ENCODE assay signal across 23 mouse cellular contexts in the genomic region with DNA sequence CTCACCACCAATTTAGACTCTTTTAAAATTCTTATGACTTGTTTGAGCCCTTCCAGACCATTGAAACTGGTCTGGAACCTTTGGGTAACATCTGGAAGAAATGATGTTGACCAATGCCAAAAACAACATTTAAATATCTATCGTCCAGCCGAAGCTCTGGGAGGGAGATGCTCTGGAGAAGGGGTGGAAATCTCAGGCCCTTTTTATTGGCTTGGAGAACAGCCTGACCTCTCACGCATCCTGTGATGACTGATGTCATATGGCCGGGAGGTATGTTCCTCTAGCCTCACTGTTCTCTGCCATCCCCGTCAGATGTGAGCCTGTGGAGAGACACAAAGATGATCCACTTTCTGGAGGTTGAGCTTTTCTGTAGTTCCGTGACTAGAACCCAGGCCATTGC.
A peak's percentile ranks its signal among the peaks of the same experiment; 100 is the strongest.
DNase-seq lines count a peak whose midpoint lies in the region; ATAC-seq and TF ChIP-seq lines count a peak whose summit lies in the region.
"Had no signal": no experiment of that assay in that cellular context is flagged by ENCODE, and none has a peak within 500 bp of the region (broad histone marks: within the 10 kb centered on the region; RNA-seq: fewer than 3 reads in every experiment).

No protein-coding gene starts in this region.

- no peak for DNase-seq in gastrocnemius, adult 2 months
- DNase-seq in gastrocnemius, postnatal 14 days, result no peak
- DNase-seq in kidney, adult 2 months, result peak; percentile 16
- peak; percentile 1 for DNase-seq in 3T3-L1 (ENCODE audit: low read depth, low spot score)
- DNase-seq in heart, postnatal 0 days (ENCODE audit: low spot score), result peak; percentile 35
- no peak for DNase-seq in yolk sac, embryonic 10.5 days (ENCODE audit: low spot score)
- DNase-seq: cerebellum, adult 11-12 months; cerebellum, postnatal 14 days; gastrocnemius, postnatal 10 days; kidney, adult 11 months; layer of hippocampus, adult 9-11 months; lung, postnatal 36 days; midbrain, embryonic 14.5 days had no signal

- no peak overlapping the region for H3K9ac ChIP-seq in kidney, embryonic 15.5 days
- no peak overlapping the region for H3K9ac ChIP-seq in heart, postnatal 0 days (replicated peaks; ENCODE audit: low read depth, low read length)
- H3K9ac ChIP-seq: embryonic facial prominence, embryonic 12.5 days; forebrain, embryonic 12.5 days; hindbrain, embryonic 13.5 days; liver, embryonic 15.5 days; lung, embryonic 15.5 days had no signal

- no peak overlapping the region for H3K4me2 ChIP-seq in kidney, embryonic 15.5 days
- no peak overlapping the region for H3K4me2 ChIP-seq in heart, postnatal 0 days (ENCODE audit: low read depth, low read length)
- H3K4me2 ChIP-seq: embryonic facial prominence, embryonic 12.5 days; forebrain, embryonic 12.5 days; hindbrain, embryonic 13.5 days; liver, embryonic 15.5 days; lung, embryonic 15.5 days had no signal

- H3K9me3 ChIP-seq in kidney, embryonic 15.5 days (replicated peaks), result no peaks in the 10 kb centered on the region
- no peaks in the 10 kb centered on the region for H3K9me3 ChIP-seq in heart, postnatal 0 days (replicated peaks; ENCODE audit: control insufficient read depth, low read length)
- H3K9me3 ChIP-seq: embryonic facial prominence, embryonic 12.5 days; forebrain, embryonic 12.5 days; hindbrain, embryonic 13.5 days; liver, embryonic 15.5 days; lung, embryonic 15.5 days had no signal

- intact Hi-C loops in gastrocnemius, adult 2 months (cut with DNase I), result no loop called here
- intact Hi-C loops in gastrocnemius, postnatal 14 days (cut with DNase I; ENCODE audit: low total_unique reads), result no loop called here

- H3K4me1 ChIP-seq in kidney, adult 2 months (ENCODE audit: control insufficient read depth, insufficient read depth, low read length), result no peaks in the 10 kb centered on the region
- H3K4me1 ChIP-seq in kidney, embryonic 15.5 days, result no peaks in the 10 kb centered on the region
- no peaks in the 10 kb centered on the region; the same call in 1 of the 2 replicates for H3K4me1 ChIP-seq in heart, postnatal 0 days (ENCODE audit: control insufficient read depth, insufficient read depth)
- H3K4me1 ChIP-seq: embryonic facial prominence, embryonic 12.5 days; forebrain, embryonic 12.5 days; hindbrain, embryonic 13.5 days; liver, embryonic 15.5 days; lung, embryonic 15.5 days; megakaryocyte, embryonic 14.5 days had no signal

- no peaks in the 10 kb centered on the region for H3K36me3 ChIP-seq in kidney, adult 2 months (ENCODE audit: control insufficient read depth, insufficient read depth, low read length)
- no peaks in the 10 kb centered on the region for H3K36me3 ChIP-seq in kidney, embryonic 15.5 days
- no peaks in the 10 kb centered on the region for H3K36me3 ChIP-seq in heart, postnatal 0 days (replicated peaks; ENCODE audit: control insufficient read depth, insufficient read depth, low read length)
- H3K36me3 ChIP-seq: embryonic facial prominence, embryonic 12.5 days; forebrain, embryonic 12.5 days; hindbrain, embryonic 13.5 days; liver, embryonic 15.5 days; lung, embryonic 15.5 days had no signal

- TF ChIP-seq CTCF in gastrocnemius, adult 2 months (IDR thresholded peaks at IDR 0.05), result no peak
- no peak for TF ChIP-seq CTCF in kidney, adult 2 months (conservative IDR thresholded peaks at IDR 0.05; ENCODE audit: insufficient read depth, insufficient read length, low read depth, low read length)
- no peak for TF ChIP-seq CTCF in heart, postnatal 0 days (IDR thresholded peaks at IDR 0.05; ENCODE audit: low read depth)

- WGBS in kidney, adult 2 months, result 77% methylated on average over 6 of the region's 6 CpGs
- WGBS in kidney, embryonic 15.5 days, result 64% methylated on average over 6 of the region's 6 CpGs
- WGBS in heart, postnatal 0 days, result 51% methylated on average over 6 of the region's 6 CpGs

- TF ChIP-seq POLR2A in kidney, adult 2 months (IDR thresholded peaks at IDR 0.05; ENCODE audit: low read depth, low read length), result no peak

- peak overlapping the region; percentile 53 for H3K27ac ChIP-seq in gastrocnemius, adult 2 months
- no peak overlapping the region for H3K27ac ChIP-seq in kidney, adult 2 months (ENCODE audit: insufficient read depth, low read depth, low read length)
- H3K27ac ChIP-seq in kidney, embryonic 15.5 days, result no peak overlapping the region
- H3K27ac ChIP-seq in heart, postnatal 0 days (ENCODE audit: low read depth), result peak overlapping the region; percentile 7; the same call in 1 of the 2 replicates
- H3K27ac ChIP-seq: embryonic facial prominence, embryonic 12.5 days; forebrain, embryonic 12.5 days; hindbrain, embryonic 13.5 days; liver, embryonic 15.5 days; lung, embryonic 15.5 days; stomach, postnatal 0 days had no signal

- no peaks in the 10 kb centered on the region for H3K27me3 ChIP-seq in kidney, adult 2 months (replicated peaks; ENCODE audit: control insufficient read depth, insufficient read depth, low read length)
- no peaks in the 10 kb centered on the region for H3K27me3 ChIP-seq in kidney, embryonic 15.5 days
- no peaks in the 10 kb centered on the region for H3K27me3 ChIP-seq in heart, postnatal 0 days (ENCODE audit: control insufficient read depth, insufficient read depth, low read length)
- H3K27me3 ChIP-seq: embryonic facial prominence, embryonic 12.5 days; forebrain, embryonic 12.5 days; hindbrain, embryonic 13.5 days; liver, embryonic 15.5 days; lung, embryonic 15.5 days; megakaryocyte, embryonic 14.5 days had no signal

- H3K4me3 ChIP-seq in gastrocnemius, adult 2 months, result no peak overlapping the region
- no peak overlapping the region for H3K4me3 ChIP-seq in kidney, adult 2 months (ENCODE audit: insufficient read depth, low read depth, low read length)
- H3K4me3 ChIP-seq in kidney, embryonic 15.5 days (replicated peaks), result no peak overlapping the region
- no peak overlapping the region for H3K4me3 ChIP-seq in heart, postnatal 0 days (ENCODE audit: low read depth, low read length)
- H3K4me3 ChIP-seq: embryonic facial prominence, embryonic 12.5 days; erythroblast, embryonic 14.5 days; forebrain, embryonic 12.5 days; hindbrain, embryonic 13.5 days; liver, embryonic 15.5 days; lung, embryonic 15.5 days; megakaryocyte, embryonic 14.5 days had no signal

- ATAC-seq in kidney, embryonic 15.5 days (replicated peaks; ENCODE audit: low FRiP score), result no peak
- peak; percentile 53; the same call in 1 of the 2 replicates for ATAC-seq in heart, postnatal 0 days (ENCODE audit: insufficient read depth, low read depth)
- ATAC-seq in megakaryocyte-erythroid progenitor cell, adult 5-6 weeks (replicated peaks; ENCODE audit: low FRiP score, low TSS enrichment, poor library complexity, severe bottlenecking), result no peak

- no peak for TF ChIP-seq EP300 in heart, postnatal 0 days (IDR thresholded peaks at IDR 0.05; ENCODE audit: low read depth)

Comparison
In these comparisons a context has a peak if more than half of its experiments do, and no peak if none do; other contexts are left out.
1. DNase-seq: peak in kidney, adult 2 months (single experiment), 3T3-L1 (single experiment) and heart, postnatal 0 days (single experiment); none in gastrocnemius, adult 2 months (single experiment), gastrocnemius, postnatal 14 days (single experiment) and yolk sac, embryonic 10.5 days (single experiment).
2. H3K27ac ChIP-seq: peak in gastrocnemius, adult 2 months (single experiment) and heart, postnatal 0 days (single experiment); none in kidney, adult 2 months (single experiment) and kidney, embryonic 15.5 days (single experiment).